Mouse (Mus musculus): Measurements from ENCODE around the gene Cux1. TPM values are rescaled to one million over a fixed set of nuclear protein-coding genes. Genes with fewer than 3 reads are reported as not detected.

The Cux1 gene
- polyA plus RNA-seq, 1 experiment, result 37.1 TPM

- Histone ChIP-seq H3K4me1 (ENCODE audit: control insufficient read depth, insufficient read depth, low read length) (no peaks in the 10 kb centered on the region), H3K27ac (ENCODE audit: control insufficient read depth, insufficient read depth, low read depth, low read length, poor library complexity) (no peak overlapping the region), H3K4me3 (replicated peaks; ENCODE audit: control insufficient read depth, low read depth, low read length) (no peak overlapping the region)
- TF ChIP-seq POLR2A (IDR thresholded peaks at IDR 0.05; ENCODE audit: borderline replicate concordance, control insufficient read depth, low read depth, low read length) (no peak), CTCF (IDR thresholded peaks at IDR 0.05; ENCODE audit: control insufficient read depth, insufficient read depth, low read length) (no peak)
- 84% methylated on average over 2 of the region's 2 CpGs for WGBS
Observed at GRCm38 (mm10) chr5:136292361-136292760, 274.9 kb downstream of the Cux1 start.

GRCm38 (mm10) chr5:136291562-136291961 lies 275.7 kb downstream of the Cux1 start:
- TF ChIP-seq POLR2A (IDR thresholded peaks at IDR 0.05; ENCODE audit: borderline replicate concordance, control insufficient read depth, low read depth, low read length) (no peak), CTCF (IDR thresholded peaks at IDR 0.05; ENCODE audit: control insufficient read depth, insufficient read depth, low read length) (no peak)
- 92% methylated on average over 2 of the region's 2 CpGs for WGBS
- no peak overlapping the region for H3K27ac ChIP-seq (ENCODE audit: control insufficient read depth, insufficient read depth, low read depth, low read length, poor library complexity)
- no peak overlapping the region for H3K4me3 ChIP-seq (replicated peaks; ENCODE audit: control insufficient read depth, low read depth, low read length)
- no peaks in the 10 kb centered on the region for H3K4me1 ChIP-seq (ENCODE audit: control insufficient read depth, insufficient read depth, low read length)

- TF ChIP-seq CTCF (IDR thresholded peaks at IDR 0.05; ENCODE audit: control insufficient read depth, insufficient read depth, low read length) (no peak), POLR2A (IDR thresholded peaks at IDR 0.05; ENCODE audit: borderline replicate concordance, control insufficient read depth, low read depth, low read length) (no peak)
- H3K27ac ChIP-seq (ENCODE audit: control insufficient read depth, insufficient read depth, low read depth, low read length, poor library complexity), result no peak overlapping the region
- 80% methylated on average over 3 of the region's 3 CpGs for WGBS
- no peak overlapping the region for H3K4me3 ChIP-seq (replicated peaks; ENCODE audit: control insufficient read depth, low read depth, low read length)
- H3K4me1 ChIP-seq (ENCODE audit: control insufficient read depth, insufficient read depth, low read length), result no peaks in the 10 kb centered on the region
Observed at GRCm38 (mm10) chr5:136289776-136290175, 277.5 kb downstream of the Cux1 start.

GRCm38 (mm10) chr5:136288351-136289081 lies 278.8 kb downstream of the Cux1 start:
- Histone ChIP-seq H3K4me1 (ENCODE audit: control insufficient read depth, insufficient read depth, low read length) (no peaks in the 10 kb centered on the region), H3K27ac (ENCODE audit: control insufficient read depth, insufficient read depth, low read depth, low read length, poor library complexity) (no peak overlapping the region), H3K4me3 (replicated peaks; ENCODE audit: control insufficient read depth, low read depth, low read length) (no peak overlapping the region)
- 83% methylated on average over 6 of the region's 6 CpGs for WGBS
- TF ChIP-seq CTCF (IDR thresholded peaks at IDR 0.05; ENCODE audit: control insufficient read depth, insufficient read depth, low read length), result no peak
- no peak for TF ChIP-seq POLR2A (IDR thresholded peaks at IDR 0.05; ENCODE audit: borderline replicate concordance, control insufficient read depth, low read depth, low read length)

- H3K4me3 ChIP-seq (replicated peaks; ENCODE audit: control insufficient read depth, low read depth, low read length), result no peak overlapping the region
- WGBS, result 72% methylated on average over 6 of the region's 6 CpGs
- H3K4me1 ChIP-seq (ENCODE audit: control insufficient read depth, insufficient read depth, low read length), result no peaks in the 10 kb centered on the region
- H3K27ac ChIP-seq (ENCODE audit: control insufficient read depth, insufficient read depth, low read depth, low read length, poor library complexity), result no peak overlapping the region
- TF ChIP-seq POLR2A (IDR thresholded peaks at IDR 0.05; ENCODE audit: borderline replicate concordance, control insufficient read depth, low read depth, low read length) (no peak), CTCF (IDR thresholded peaks at IDR 0.05; ENCODE audit: control insufficient read depth, insufficient read depth, low read length) (no peak)
Observed at GRCm38 (mm10) chr5:136286566-136286965, 280.7 kb downstream of the Cux1 start.

GRCm38 (mm10) chr5:136285106-136285505 lies 282.2 kb downstream of the Cux1 start:
- Histone ChIP-seq H3K27ac (ENCODE audit: control insufficient read depth, insufficient read depth, low read depth, low read length, poor library complexity) (no peak overlapping the region), H3K4me3 (replicated peaks; ENCODE audit: control insufficient read depth, low read depth, low read length) (no peak overlapping the region), H3K4me1 (ENCODE audit: control insufficient read depth, insufficient read depth, low read length) (no peaks in the 10 kb centered on the region)
- TF ChIP-seq CTCF (IDR thresholded peaks at IDR 0.05; ENCODE audit: control insufficient read depth, insufficient read depth, low read length), result no peak
- no peak for TF ChIP-seq POLR2A (IDR thresholded peaks at IDR 0.05; ENCODE audit: borderline replicate concordance, control insufficient read depth, low read depth, low read length)
- WGBS, result 88% methylated on average over 7 of the region's 7 CpGs

- H3K4me1 ChIP-seq (ENCODE audit: control insufficient read depth, insufficient read depth, low read length), result no peaks in the 10 kb centered on the region
- 76% methylated on average over 6 of the region's 6 CpGs for WGBS
Observed at GRCm38 (mm10) chr5:136281351-136281750, 285.9 kb downstream of the Cux1 start.

GRCm38 (mm10) chr5:136274739-136275138 lies 292.6 kb downstream of the Cux1 start:
- WGBS, result 95% methylated on average over 43 of the region's 43 CpGs

More at GRCm38 (mm10) chr5:136281351-136281750, 285.9 kb downstream of the Cux1 start:
- Histone ChIP-seq H3K4me3 (replicated peaks; ENCODE audit: control insufficient read depth, low read depth, low read length) (no peak overlapping the region), H3K27ac (ENCODE audit: control insufficient read depth, insufficient read depth, low read depth, low read length, poor library complexity) (no peak overlapping the region)
- TF ChIP-seq CTCF (IDR thresholded peaks at IDR 0.05; ENCODE audit: control insufficient read depth, insufficient read depth, low read length), result no peak
- TF ChIP-seq POLR2A (IDR thresholded peaks at IDR 0.05; ENCODE audit: borderline replicate concordance, control insufficient read depth, low read depth, low read length), result no peak

More at GRCm38 (mm10) chr5:136274739-136275138, 292.6 kb downstream of the Cux1 start:
- Histone ChIP-seq H3K27ac (ENCODE audit: control insufficient read depth, insufficient read depth, low read depth, low read length, poor library complexity) (no peak overlapping the region), H3K4me1 (ENCODE audit: control insufficient read depth, insufficient read depth, low read length) (no peaks in the 10 kb centered on the region), H3K4me3 (replicated peaks; ENCODE audit: control insufficient read depth, low read depth, low read length) (no peak overlapping the region)
- TF ChIP-seq POLR2A (IDR thresholded peaks at IDR 0.05; ENCODE audit: borderline replicate concordance, control insufficient read depth, low read depth, low read length) (no peak), CTCF (IDR thresholded peaks at IDR 0.05; ENCODE audit: control insufficient read depth, insufficient read depth, low read length) (no peak)
